Mouse (Mus musculus): ENCODE measurements around the gene Ltbp1. TPM values are rescaled to one million over a fixed set of nuclear protein-coding genes. Genes with fewer than 3 reads are reported as not detected.

Ltbp1 gene
- polyA plus RNA-seq, 1 experiment from 2014 or later, result 2.5 TPM

DNA sequence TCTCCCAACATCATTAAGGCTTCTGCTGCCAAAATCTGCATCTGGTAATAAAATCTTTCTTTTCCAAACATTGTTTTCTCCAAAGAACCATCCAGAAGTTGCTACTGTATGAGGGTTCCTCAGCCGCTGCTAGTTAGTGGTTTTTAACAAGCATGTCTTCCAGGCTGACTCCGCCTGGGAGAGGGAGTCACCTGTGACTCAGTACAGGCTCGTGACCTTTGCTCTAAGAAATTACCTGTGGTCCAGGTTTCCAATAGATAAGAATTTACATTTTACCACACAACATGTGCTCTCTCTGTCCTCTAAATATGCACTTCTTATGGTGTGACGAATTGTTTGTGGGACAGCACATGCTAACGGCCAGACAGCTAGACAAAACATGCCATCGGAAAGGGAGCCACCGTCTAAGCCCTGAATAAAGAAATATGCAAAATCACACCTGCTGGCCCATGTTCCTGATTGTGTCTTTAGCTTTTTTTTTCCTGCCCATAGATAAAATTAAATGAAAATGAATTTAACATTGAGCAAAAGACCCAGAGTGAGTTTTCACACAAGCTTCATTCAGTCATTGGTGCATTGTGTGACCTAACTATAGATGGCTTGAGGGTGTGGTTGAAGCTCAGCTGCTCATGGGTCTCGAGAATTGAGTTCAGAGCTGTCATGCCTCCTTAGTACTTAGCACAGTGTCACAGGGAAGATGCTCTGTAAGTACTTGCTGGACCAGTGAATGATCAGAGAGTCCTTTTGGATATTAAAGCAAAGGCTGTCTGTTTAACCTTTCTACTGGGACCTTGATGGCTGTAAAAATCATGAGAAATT is 29.0 kb upstream of the Ltbp1 start:
- Histone ChIP-seq H3K4me3 (replicated peaks; ENCODE audit: low read depth, low read length) (no peak overlapping the region), H3K27me3 (ENCODE audit: control insufficient read depth, insufficient read depth, low read length) (no peaks in the 10 kb centered on the region), H3K9ac (replicated peaks; ENCODE audit: low read length) (no peak overlapping the region), H3K36me3 (ENCODE audit: control insufficient read depth, insufficient read depth, low read length) (no peaks in the 10 kb centered on the region), H3K9me3 (ENCODE audit: control insufficient read depth, low read length) (no peaks in the 10 kb centered on the region), H3K4me2 (ENCODE audit: low read length) (no peak overlapping the region), H3K27ac (replicated peaks; ENCODE audit: low read depth, low read length) (no peak overlapping the region), H3K4me1 (ENCODE audit: control insufficient read depth, insufficient read depth, low read length) (no peaks in the 10 kb centered on the region)
- no peak for DNase-seq
- peak; percentile 40; the same call in 1 of the 2 replicates for ATAC-seq (ENCODE audit: low FRiP score, low TSS enrichment)
- 39% methylated on average over 8 of the region's 8 CpGs for WGBS

DNA sequence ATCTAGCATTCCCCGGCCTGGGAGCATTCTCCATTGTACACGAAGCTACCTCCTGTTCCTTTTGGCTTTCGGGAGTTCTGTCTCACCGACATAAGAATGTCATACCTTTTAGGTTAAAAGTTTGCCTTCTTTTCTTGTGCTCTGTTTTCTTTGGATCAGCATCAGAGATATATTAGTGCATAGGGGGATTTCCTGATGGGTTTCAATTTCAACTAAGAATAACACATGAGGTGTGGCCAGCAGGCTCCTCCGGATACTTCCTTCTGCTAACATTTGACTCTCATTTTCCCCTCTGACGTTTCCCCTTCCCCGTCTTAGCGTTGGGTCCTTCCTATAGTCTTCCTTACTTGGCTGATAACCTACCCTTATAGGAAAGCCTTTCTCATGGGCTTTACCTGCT is 25.6 kb upstream of the Ltbp1 start:
- no peak for DNase-seq
- H3K36me3 ChIP-seq (ENCODE audit: control insufficient read depth, insufficient read depth, low read length), result no peaks in the 10 kb centered on the region
- H3K4me2 ChIP-seq (ENCODE audit: low read length), result no peak overlapping the region
- H3K27me3 ChIP-seq (ENCODE audit: control insufficient read depth, insufficient read depth, low read length), result no peaks in the 10 kb centered on the region
- H3K4me3 ChIP-seq (replicated peaks; ENCODE audit: low read depth, low read length), result no peak overlapping the region
- ATAC-seq (ENCODE audit: low FRiP score, low TSS enrichment), result no peak
- no peak overlapping the region for H3K9ac ChIP-seq (replicated peaks; ENCODE audit: low read length)
- no peaks in the 10 kb centered on the region for H3K4me1 ChIP-seq (ENCODE audit: control insufficient read depth, insufficient read depth, low read length)
- no peak overlapping the region for H3K27ac ChIP-seq (replicated peaks; ENCODE audit: low read depth, low read length)
- H3K9me3 ChIP-seq (ENCODE audit: control insufficient read depth, low read length), result no peaks in the 10 kb centered on the region
- WGBS, result 92% methylated on average over 8 of the region's 8 CpGs

DNA sequence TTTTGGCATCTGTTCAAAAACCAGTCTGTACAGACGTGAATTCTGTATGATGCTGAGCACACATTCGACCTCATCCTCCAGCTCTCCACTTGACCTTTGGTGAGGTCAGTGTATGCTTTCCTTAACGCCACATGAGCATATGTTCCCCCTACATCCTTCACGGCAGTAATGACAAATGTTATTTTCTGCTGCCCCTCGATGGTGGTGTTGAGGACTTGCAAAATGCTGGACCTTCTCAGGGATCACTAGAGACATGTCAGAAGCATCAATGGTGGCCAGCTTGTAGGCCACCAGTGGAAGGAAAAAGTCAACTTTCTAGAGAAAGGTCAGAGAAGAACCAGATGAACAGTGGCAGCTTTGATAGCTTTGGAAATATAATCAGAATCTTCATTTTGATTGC is 23.7 kb upstream of the Ltbp1 start:
- H3K9me3 ChIP-seq (ENCODE audit: control insufficient read depth, low read length), result no peaks in the 10 kb centered on the region
- no peaks in the 10 kb centered on the region for H3K4me1 ChIP-seq (ENCODE audit: control insufficient read depth, insufficient read depth, low read length)
- H3K4me3 ChIP-seq (replicated peaks; ENCODE audit: low read depth, low read length), result no peak overlapping the region
- WGBS, result 92% methylated on average over 5 of the region's 5 CpGs
- no peaks in the 10 kb centered on the region for H3K36me3 ChIP-seq (ENCODE audit: control insufficient read depth, insufficient read depth, low read length)
- no peak overlapping the region for H3K27ac ChIP-seq (replicated peaks; ENCODE audit: low read depth, low read length)
- H3K4me2 ChIP-seq (ENCODE audit: low read length), result no peak overlapping the region
- no peaks in the 10 kb centered on the region for H3K27me3 ChIP-seq (ENCODE audit: control insufficient read depth, insufficient read depth, low read length)
- no peak overlapping the region for H3K9ac ChIP-seq (replicated peaks; ENCODE audit: low read length)
- DNase-seq (no peak), ATAC-seq (ENCODE audit: low FRiP score, low TSS enrichment) (no peak)

DNA sequence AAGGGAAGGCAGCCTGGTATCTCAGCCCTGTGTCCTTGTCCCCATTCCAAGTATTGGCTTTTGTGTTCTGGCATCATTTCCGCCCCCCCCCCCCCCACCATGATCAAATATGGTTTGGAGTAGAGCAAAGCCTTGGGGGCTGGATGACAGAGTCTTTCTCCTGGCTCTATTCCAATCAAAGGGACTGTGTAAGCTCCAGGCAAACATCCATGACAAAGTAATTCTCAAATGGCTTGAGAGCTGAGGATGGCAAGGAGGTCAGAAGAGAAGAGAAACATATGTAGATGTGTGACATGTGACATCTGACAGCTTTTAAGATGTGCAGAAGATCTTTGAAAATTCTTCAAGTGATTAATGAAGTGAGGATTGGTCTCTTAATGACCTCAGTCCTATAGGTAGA is 22.5 kb upstream of the Ltbp1 start:
- DNase-seq, result no peak
- Histone ChIP-seq H3K27me3 (ENCODE audit: control insufficient read depth, insufficient read depth, low read length) (no peaks in the 10 kb centered on the region), H3K4me3 (replicated peaks; ENCODE audit: low read depth, low read length) (no peak overlapping the region), H3K9me3 (ENCODE audit: control insufficient read depth, low read length) (no peaks in the 10 kb centered on the region), H3K36me3 (ENCODE audit: control insufficient read depth, insufficient read depth, low read length) (no peaks in the 10 kb centered on the region), H3K4me2 (ENCODE audit: low read length) (no peak overlapping the region), H3K4me1 (ENCODE audit: control insufficient read depth, insufficient read depth, low read length) (no peaks in the 10 kb centered on the region), H3K27ac (replicated peaks; ENCODE audit: low read depth, low read length) (no peak overlapping the region), H3K9ac (replicated peaks; ENCODE audit: low read length) (no peak overlapping the region)
- WGBS, result 83% methylated on average over 1 of the region's 1 CpGs
- no peak; the same call in 1 of the 2 replicates for ATAC-seq (ENCODE audit: low FRiP score, low TSS enrichment)

DNA sequence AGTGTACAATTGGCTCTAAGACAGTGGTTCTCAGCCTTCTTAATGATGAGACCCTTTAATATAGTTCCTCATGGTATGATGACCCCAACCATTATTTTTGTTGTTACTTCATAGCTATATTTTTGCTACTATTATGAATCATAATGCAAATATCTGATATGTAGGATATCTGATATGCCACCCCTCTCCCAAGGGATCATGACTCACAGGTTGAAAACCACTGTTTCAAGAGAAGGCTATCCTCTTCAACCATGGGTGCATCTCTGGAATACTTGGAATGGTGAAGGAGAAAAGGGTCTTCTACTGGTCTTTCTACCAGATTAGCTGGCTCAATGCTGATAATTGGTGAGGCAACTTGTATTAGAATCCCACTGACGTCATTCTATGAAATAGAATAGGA is 21.3 kb upstream of the Ltbp1 start:
- Histone ChIP-seq H3K27ac (replicated peaks; ENCODE audit: low read depth, low read length) (no peak overlapping the region), H3K36me3 (ENCODE audit: control insufficient read depth, insufficient read depth, low read length) (no peaks in the 10 kb centered on the region), H3K4me3 (replicated peaks; ENCODE audit: low read depth, low read length) (no peak overlapping the region), H3K4me1 (ENCODE audit: control insufficient read depth, insufficient read depth, low read length) (no peaks in the 10 kb centered on the region), H3K9ac (replicated peaks; ENCODE audit: low read length) (no peak overlapping the region), H3K4me2 (ENCODE audit: low read length) (no peak overlapping the region), H3K27me3 (ENCODE audit: control insufficient read depth, insufficient read depth, low read length) (no peaks in the 10 kb centered on the region), H3K9me3 (ENCODE audit: control insufficient read depth, low read length) (no peaks in the 10 kb centered on the region)
- DNase-seq (no peak), ATAC-seq (ENCODE audit: low FRiP score, low TSS enrichment) (no peak)
- 88% methylated on average over 1 of the region's 1 CpGs for WGBS

DNA sequence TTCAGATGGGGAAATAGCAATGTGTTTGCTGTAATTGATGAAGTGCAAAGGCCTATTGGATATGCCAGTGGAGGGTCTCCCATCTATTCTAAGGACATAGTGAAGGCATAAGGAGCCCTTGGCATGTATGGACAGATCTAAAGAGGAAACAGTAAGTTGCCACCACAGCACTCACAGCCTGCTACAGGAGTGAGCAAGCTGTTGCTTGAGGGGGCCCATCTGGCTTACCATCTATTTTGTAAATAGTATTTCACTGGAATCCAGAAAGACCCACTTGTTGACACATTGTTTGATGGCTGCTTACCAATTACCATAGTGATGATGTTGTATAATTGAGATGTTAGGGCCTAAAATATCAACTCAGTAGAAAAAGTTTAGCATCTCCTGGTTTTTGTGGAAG is 20.7 kb upstream of the Ltbp1 start:
- Histone ChIP-seq H3K4me3 (replicated peaks; ENCODE audit: low read depth, low read length) (no peak overlapping the region), H3K27ac (replicated peaks; ENCODE audit: low read depth, low read length) (no peak overlapping the region), H3K36me3 (ENCODE audit: control insufficient read depth, insufficient read depth, low read length) (no peaks in the 10 kb centered on the region), H3K9me3 (ENCODE audit: control insufficient read depth, low read length) (no peaks in the 10 kb centered on the region), H3K4me1 (ENCODE audit: control insufficient read depth, insufficient read depth, low read length) (no peaks in the 10 kb centered on the region), H3K27me3 (ENCODE audit: control insufficient read depth, insufficient read depth, low read length) (no peaks in the 10 kb centered on the region), H3K9ac (replicated peaks; ENCODE audit: low read length) (no peak overlapping the region), H3K4me2 (ENCODE audit: low read length) (no peak overlapping the region)
- no peak for ATAC-seq (ENCODE audit: low FRiP score, low TSS enrichment)
- no peak for DNase-seq

DNA sequence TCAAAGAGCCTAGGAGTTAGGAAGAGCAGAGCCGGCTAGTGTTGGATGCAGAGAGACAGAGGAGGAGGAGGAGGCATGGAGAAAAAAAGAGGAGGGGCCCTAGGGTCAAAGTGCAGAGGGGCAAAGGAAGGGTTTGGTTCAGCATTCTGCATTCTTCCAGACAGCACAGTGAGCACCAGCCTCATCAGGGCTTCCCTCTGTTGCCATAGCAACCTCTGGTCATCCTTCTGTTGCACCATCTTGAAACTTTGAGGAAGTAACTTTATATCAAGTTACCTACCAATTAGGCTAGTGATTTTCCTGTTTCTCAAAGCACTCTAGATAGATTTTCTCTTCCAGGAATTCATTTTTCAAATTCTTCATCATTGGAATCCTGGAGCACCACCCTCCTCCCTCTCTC is 18.3 kb upstream of the Ltbp1 start:
- Histone ChIP-seq H3K9ac (replicated peaks; ENCODE audit: low read length) (no peak overlapping the region), H3K4me2 (ENCODE audit: low read length) (no peak overlapping the region), H3K4me3 (replicated peaks; ENCODE audit: low read depth, low read length) (no peak overlapping the region), H3K36me3 (ENCODE audit: control insufficient read depth, insufficient read depth, low read length) (no peaks in the 10 kb centered on the region), H3K9me3 (ENCODE audit: control insufficient read depth, low read length) (no peaks in the 10 kb centered on the region), H3K27me3 (ENCODE audit: control insufficient read depth, insufficient read depth, low read length) (no peaks in the 10 kb centered on the region), H3K27ac (replicated peaks; ENCODE audit: low read depth, low read length) (no peak overlapping the region), H3K4me1 (ENCODE audit: control insufficient read depth, insufficient read depth, low read length) (no peaks in the 10 kb centered on the region)
- WGBS, result 7% methylated on average over 1 of the region's 1 CpGs
- DNase-seq (no peak), ATAC-seq (ENCODE audit: low FRiP score, low TSS enrichment) (no peak)

DNA sequence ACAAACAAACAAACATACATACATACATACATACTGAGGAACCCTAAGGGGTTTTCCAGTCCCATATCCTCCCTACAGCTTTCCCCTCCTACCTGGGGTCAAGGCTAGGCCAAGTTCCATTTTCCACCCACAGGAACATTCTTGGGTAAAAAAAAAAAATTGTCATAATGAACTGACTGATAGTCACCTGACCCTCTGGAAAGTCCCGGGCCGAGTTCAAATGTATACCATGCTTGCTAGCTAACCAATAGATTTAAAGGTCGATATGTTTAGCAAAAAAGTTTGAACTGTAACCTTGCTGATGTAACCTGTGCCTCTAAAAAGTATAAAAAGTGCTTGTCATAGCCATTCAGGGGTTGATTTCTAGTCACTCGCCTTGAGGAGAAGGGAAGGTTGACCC is 15.7 kb upstream of the Ltbp1 start:
- H3K4me3 ChIP-seq (replicated peaks; ENCODE audit: low read depth, low read length), result no peak overlapping the region
- DNase-seq, result no peak
- no peaks in the 10 kb centered on the region for H3K27me3 ChIP-seq (ENCODE audit: control insufficient read depth, insufficient read depth, low read length)
- H3K9me3 ChIP-seq (ENCODE audit: control insufficient read depth, low read length), result no peaks in the 10 kb centered on the region
- H3K4me1 ChIP-seq (ENCODE audit: control insufficient read depth, insufficient read depth, low read length), result peaks cover 11% of the 10 kb centered on the region; the same call in 1 of the 2 replicates
- no peaks in the 10 kb centered on the region for H3K36me3 ChIP-seq (ENCODE audit: control insufficient read depth, insufficient read depth, low read length)
- no peak overlapping the region for H3K9ac ChIP-seq (replicated peaks; ENCODE audit: low read length)
- no peak overlapping the region for H3K4me2 ChIP-seq (ENCODE audit: low read length)
- no peak overlapping the region for H3K27ac ChIP-seq (replicated peaks; ENCODE audit: low read depth, low read length)
- 94% methylated on average over 4 of the region's 4 CpGs for WGBS
- ATAC-seq (ENCODE audit: low FRiP score, low TSS enrichment), result no peak

DNA sequence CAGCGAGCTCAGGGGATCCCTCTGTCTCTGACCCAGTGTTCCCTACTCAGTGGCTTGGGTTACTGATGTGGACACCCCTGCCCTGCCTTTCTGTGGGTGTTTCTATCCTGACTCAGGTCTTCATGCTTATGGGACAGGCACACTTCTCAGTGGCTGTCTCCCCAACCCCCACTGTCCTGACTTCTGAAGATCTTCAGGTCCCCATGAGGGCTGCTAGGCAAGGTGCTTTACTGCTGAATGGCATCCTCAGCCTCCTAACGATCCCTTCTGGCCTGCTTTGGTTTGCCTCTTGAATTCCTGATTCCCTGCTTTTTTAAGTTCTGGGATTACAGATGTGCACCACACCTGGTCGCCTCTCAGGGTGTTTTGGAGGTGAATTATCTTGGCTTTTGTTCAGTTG is 14.8 kb upstream of the Ltbp1 start:
- Histone ChIP-seq H3K4me2 (ENCODE audit: low read length) (no peak overlapping the region), H3K36me3 (ENCODE audit: control insufficient read depth, insufficient read depth, low read length) (no peaks in the 10 kb centered on the region), H3K27me3 (ENCODE audit: control insufficient read depth, insufficient read depth, low read length) (no peaks in the 10 kb centered on the region), H3K9me3 (ENCODE audit: control insufficient read depth, low read length) (no peaks in the 10 kb centered on the region), H3K27ac (replicated peaks; ENCODE audit: low read depth, low read length) (no peak overlapping the region), H3K4me1 (ENCODE audit: control insufficient read depth, insufficient read depth, low read length) (peaks cover 14% of the 10 kb centered on the region; the same call in 1 of the 2 replicates), H3K9ac (replicated peaks; ENCODE audit: low read length) (no peak overlapping the region), H3K4me3 (replicated peaks; ENCODE audit: low read depth, low read length) (no peak overlapping the region)
- DNase-seq (no peak), ATAC-seq (ENCODE audit: low FRiP score, low TSS enrichment) (no peak)
- WGBS, result 76% methylated on average over 3 of the region's 3 CpGs

Data from midbrain, embryonic 14.5 days (tissue).